Mouse (Mus musculus) urinary bladder, postnatal 14 days (tissue): ENCODE results near the gene Hist1h2bf.
"Not testable (repeated sequence)": the region's sequence is repeated elsewhere in the genome, so short reads cannot be mapped to it uniquely, and the experiment has no call there.

Source experiments
- DNase-seq: peaks from one replicate; pipeline ENCODE4 v3.0.0; 2021; ENCODE audit warnings: low spot score

Gene Hist1h2bf

DNA sequence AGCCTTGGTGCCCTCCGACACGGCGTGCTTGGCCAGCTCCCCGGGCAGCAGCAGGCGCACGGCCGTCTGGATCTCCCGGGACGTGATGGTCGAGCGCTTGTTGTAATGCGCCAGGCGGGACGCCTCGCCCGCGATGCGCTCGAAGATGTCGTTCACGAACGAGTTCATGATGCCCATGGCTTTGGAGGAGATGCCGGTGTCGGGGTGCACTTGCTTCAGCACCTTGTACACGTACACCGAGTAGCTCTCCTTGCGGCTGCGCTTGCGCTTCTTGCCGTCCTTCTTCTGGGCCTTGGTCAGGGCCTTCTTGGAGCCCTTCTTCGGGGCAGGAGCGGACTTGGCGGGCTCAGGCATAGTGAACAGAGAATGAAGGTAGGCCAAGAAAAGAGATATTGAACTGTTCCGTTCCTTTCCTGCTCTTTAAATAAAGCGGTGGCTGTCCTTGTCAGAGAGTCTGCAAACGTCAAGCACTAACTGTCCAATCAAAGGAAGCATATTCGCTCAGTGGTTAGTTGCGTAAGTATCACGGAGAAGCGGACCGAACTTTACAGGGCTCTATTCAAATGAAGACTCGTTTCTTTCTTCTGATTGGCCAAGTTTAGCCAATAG is 30.9 kb downstream of the Hist1h2bf start, which contains the start of gene Hist1h2bh:
Hist1h2bh (minus strand) TSS at position 394 of the 609 bp plus-strand sequence.
- DNase-seq = peak; percentile 59

DNA sequence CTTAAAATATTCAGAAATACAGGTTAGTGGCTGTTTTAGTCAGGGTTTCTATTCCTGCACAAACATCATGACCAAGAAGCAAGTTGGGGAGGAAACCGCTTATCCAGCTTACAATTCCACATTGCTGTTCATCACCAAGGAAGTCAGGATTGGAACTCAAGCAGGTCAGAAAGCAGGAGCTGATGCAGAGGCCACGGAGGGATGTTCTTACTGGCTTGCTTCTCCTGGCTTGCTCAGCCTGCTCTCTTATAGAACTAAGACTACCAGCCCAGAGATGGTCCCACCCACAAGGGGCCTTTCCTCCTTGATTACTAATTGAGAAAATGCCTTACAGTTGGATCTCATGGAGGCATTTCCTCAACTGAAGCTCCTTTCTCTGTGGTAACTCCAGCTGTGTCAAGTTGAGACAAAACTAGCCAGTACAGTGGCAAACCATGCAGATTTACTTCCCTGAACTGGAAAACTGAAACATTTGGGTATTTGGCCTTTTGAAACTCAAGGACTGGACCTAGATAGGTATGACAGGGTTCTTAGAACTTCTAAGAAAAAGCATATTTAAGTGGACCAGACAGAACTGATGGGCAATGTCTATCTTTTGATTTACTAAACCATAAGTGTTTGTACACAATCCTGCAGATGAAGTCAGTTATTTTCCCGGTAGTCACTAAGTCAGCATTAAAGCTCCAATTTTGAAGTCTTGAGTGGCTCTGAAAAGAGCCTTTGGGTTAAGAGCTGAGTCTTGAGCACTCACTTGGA is 31.6 kb downstream of the Hist1h2bf start:
- DNase-seq = not testable (repeated sequence)

DNA sequence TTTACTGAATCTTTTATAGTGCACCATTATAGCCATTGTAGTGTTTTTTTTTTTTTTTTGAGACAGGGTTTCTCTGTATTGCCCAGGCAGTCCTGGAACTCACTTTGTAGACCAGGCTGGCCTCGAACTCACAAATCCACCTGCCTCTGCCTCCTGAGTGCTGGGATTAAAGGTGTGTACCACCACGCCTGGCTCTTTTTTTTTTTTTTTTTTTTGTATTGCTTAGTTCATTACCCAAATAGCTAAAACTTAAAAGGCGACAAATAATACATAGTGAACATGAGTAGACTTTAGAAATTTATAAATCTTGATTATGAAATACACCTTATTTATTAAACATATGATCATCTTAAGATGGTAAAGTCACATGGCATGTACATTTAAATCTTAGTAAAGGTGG is 32.5 kb downstream of the Hist1h2bf start:
- DNase-seq = no peak

DNA sequence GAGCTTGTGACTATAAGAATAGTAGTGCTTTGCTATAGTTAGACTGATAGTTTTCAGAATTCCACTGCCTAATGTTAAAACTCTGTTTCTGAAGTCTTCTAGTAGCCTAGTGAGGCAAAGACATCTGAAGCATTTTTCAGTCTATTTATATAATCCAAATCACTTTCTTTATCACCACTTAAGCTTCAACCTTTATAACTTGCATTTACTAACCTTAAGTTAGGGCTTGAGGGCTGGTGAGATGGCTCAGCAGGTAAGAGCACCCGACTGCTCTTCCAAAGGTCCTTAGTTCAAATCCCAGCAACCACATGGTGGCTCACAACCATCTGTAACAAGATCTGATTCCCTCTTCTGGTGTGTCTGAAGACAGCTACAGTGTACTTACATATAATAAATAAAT is 34.2 kb downstream of the Hist1h2bf start:
- DNase-seq = not testable (repeated sequence)

DNA sequence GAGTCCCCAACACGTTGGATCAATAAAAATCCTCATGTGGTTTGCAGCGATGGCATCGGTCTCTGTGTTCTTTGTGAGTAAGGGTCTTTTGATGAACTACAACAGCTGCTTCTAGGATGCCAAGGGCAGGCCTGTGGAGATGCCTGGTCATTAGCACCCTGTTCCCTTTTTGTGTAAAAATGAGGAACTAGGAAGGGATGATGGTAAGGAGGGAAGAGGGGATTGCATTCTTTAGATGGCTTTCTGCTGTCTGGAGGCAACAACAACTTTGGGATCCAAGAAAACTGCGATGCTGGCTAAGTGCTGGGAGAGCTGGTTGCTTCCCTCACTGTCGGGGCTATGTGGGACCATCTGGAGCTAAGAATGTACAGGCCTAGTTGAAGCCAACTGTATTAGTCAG is 35.7 kb downstream of the Hist1h2bf start:
- DNase-seq = no peak

DNA sequence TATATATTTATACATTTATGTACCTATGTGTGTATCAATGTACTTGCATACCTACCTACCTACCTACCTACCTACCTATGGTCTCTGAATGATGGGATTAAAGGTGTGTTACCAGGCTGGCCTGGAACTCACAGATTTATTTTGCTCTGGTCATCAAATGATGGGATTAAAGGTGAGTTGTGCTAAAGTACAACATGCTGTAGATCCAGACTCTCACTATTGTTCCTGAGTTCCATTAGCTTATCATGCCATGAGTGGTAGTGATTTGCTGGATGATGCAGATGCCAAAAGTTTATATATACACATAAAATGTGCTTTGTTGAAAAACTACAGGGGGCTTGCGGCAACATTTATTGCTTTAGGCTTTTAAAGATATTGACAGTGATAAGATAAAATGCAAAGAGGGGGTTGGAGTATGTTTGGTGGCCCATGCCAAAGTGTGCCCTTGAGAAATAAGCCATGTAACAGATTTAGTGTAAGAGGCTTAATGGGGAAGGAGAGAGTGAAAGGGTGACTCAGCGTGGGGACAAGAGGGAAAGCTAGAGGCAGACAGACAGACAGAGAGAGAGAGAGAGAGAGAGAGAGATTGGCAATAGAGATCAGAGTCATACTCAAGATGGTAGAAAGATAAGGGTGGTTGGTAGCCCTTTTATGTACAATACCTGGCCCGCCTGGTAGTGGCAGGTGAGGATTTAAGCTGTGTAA is 36.8 kb downstream of the Hist1h2bf start:
- no peak for DNase-seq

DNA sequence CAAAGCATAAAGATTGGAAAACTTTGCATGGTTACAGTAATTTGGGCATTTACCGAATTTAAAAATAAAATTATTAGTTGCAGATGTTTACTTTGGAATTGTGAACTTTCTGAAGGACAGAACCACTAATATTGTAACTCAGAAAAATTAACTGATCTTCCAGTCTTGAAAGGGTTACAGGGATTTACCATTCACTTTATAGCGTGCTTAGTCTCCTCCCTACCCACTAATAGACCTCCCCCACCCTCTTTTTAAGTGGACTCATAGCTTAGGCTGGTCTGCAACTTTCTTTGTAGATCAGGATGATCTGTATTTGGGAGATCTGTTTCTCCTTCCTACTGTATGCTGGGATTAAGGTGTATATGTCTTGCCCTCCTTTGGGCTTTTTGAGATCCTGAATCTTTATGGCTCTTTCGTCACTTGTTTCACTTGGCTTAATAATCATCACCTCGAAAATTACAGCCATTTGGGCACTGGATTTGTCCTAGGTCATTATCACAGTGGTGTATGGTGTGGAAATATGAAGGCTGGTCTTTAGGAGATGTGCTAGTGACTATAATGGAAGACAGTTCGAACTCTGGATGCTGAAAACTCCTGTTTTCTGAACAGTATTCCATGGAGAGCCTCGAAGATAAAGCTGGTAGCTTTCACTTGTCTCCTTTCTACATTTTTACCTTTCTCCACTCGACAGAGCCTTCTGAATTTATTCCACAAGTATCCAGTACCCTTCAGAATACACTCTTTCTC is 37.7 kb downstream of the Hist1h2bf start:
- DNase-seq = no peak

DNA sequence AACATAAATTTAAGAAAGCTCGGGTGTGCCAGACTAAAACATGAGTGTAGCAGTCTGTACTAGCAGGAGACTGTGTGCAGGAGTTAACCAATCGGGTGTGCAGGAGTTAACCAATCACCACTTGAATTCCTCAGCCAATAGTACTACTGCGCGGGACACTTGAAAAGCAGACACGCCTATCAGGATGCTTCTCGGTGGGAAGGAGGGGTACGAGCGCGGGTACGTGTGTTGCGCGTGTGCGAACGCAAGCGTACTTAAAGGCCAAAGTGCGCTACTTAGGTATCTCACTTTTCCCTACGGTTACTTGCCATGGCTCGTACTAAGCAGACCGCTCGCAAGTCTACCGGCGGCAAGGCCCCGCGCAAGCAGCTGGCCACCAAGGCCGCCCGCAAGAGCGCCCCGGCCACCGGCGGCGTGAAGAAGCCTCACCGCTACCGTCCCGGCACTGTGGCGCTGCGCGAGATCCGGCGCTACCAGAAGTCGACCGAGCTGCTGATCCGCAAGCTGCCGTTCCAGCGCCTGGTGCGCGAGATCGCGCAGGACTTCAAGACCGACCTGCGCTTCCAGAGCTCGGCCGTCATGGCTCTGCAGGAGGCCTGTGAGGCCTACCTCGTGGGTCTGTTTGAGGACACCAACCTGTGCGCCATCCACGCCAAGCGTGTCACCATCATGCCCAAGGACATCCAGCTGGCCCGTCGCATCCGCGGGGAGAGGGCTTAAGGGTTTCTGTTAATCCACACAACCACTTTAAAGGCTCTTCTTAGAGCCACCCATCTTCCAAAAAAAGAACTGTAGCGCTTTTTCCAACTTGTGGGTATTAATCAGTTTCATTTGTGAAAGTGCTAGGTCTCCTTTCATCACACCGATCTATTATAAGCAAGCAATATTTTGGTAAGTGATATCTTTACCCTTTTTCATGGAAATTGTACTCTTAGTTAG is 38.6 kb downstream of the Hist1h2bf start, which contains the start of gene Hist1h3g:
Hist1h3g (plus strand) TSS at position 286 of the 939 bp plus-strand sequence.
- peak; percentile 87 for DNase-seq

DNA sequence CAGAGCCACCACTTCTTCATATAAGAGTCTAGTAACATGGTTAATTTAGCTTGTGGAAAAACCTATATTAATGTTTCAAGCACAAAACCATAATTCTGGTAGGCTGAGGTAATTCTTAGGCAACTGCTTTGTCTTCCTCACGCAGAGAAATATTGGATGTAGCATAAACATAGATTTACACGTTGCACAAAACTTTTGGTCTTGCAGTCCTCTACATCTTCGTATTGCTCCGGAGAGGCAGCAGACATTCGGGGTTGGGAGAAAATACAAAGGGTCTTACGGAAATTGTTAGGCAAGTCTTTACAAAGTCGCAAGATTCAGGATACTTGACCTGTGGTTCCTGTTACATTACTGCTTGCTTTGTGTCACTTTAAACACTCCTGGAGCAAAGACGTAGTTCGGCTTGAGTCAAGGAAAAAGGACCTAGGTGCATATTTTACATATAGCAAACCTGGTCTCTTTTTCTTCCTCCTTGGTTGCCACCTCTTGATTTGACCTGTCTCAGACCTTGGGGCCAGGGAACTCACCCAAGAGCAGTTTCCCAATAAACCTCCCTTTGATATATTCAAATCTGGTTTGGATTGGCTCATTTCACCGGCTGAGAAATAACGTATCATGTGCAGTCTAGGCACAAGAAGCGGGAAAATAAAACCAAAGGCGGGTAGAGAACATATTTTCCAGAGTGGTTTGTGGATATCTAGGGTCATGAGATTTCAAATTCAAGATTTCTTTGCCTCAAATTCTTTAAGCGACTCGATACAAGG is 39.4 kb downstream of the Hist1h2bf start:
- DNase-seq = no peak

DNA sequence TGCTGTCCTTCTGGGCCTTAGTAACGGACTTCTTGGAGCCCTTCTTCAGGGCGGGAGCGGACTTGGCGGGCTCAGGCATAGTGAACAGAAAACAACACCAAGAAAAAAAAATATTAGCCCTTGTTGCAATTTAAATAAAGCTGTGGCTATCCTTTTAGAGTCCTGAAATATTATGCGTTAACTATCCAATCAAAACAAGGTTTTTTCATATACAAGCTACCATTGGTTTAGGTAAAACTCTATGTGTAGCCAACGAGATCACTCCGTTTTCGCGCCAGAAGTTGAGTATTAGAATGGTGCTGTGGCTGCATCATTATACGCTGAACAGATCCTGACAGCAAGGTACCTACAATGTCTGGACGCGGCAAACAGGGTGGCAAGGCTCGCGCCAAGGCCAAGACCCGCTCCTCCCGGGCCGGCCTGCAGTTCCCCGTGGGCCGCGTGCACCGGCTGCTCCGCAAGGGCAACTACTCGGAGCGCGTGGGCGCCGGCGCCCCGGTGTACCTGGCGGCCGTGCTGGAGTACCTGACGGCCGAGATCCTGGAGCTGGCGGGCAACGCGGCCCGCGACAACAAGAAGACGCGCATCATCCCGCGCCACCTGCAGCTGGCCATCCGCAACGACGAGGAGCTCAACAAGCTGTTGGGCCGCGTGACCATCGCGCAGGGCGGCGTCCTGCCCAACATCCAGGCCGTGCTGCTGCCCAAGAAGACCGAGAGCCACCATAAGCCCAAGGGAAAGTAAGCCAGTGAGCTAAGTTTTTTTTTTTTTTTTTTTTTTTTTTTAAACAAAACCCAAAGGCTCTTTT is 40.2 kb downstream of the Hist1h2bf start, which contains the start of gene Hist1h2af:
Hist1h2af (plus strand) TSS at position 347 of the 808 bp plus-strand sequence.
- DNase-seq = peak; percentile 74

DNA sequence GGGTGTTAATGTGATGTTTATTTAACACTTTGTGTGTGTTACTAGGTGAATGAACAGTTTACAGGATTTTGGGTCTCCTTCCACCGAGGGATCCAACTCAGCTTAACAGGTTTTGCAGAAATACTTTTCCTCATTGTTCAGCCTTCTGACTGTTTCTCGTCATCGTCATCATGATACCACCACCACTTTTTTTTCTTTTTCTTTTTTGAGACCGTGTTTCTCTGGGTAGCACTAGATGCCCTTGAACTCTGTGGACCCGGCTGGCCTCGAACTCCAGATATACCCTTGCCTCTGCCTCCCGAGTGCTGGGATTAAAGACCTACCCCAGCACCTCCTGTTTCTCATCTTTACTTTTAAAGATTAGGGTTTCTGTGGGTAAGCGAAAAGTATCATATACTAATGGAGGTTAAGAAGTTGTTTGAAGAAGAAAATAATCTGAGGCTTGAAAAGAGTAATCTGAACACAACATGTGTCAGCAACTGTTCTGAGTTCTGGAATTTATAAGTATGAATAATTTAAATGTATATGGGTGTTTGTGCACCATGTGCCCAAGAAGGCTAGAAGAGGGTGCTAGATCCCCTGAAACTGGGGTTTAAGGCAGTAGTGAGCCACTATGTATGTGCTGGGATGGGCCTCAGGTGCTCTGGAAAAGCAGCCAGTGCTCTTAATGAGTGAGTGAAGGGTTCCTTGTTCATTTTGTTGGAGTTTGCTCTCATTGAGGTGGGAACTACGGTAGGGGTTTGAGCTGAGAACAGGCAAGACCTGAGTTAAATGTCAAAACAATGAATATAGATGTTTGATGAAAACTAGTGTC is 41.5 kb downstream of the Hist1h2bf start:
- DNase-seq = no peak

DNA sequence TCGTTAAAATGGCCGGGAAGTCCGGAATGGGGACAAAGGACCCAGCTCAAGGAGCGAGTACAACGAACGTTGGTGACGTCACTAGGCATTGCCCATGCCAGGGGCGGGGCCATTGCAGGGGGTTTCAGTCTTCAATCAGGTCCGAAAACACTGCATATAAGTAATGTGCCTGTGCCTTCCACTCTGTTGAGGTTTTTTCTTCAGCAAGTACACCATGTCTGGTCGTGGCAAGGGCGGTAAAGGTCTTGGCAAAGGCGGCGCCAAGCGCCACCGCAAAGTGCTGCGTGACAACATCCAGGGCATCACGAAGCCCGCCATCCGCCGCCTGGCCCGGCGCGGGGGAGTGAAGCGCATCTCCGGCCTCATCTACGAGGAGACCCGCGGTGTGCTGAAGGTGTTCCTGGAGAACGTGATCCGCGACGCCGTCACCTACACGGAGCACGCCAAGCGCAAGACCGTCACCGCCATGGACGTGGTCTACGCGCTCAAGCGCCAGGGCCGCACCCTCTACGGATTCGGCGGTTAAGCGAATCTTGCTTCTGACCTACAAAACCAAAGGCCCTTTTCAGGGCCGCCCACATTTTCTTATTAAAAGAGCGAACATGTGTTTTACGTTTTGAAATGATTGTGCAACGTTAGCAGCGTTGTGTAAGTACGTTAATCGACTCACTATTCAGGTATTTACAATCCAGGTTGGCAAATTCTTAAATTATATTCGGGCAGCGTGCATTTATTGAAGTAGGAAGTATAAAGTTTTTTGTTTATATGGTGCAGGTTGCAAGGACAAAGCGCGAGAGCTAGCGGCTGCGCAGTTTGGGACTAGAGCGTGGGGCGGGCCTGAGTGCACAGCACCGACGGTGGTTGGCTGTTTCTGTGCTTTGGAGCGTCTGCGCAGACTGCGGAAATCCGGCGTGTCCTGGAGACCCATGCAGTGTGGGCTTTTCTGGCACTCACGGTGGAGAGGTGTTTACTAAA is 42.8 kb downstream of the Hist1h2bf start, which contains the start of gene Hist1h4h:
Hist1h4h (plus strand) TSS at position 150 of the 975 bp plus-strand sequence.
- peak; percentile 96 for DNase-seq

DNA sequence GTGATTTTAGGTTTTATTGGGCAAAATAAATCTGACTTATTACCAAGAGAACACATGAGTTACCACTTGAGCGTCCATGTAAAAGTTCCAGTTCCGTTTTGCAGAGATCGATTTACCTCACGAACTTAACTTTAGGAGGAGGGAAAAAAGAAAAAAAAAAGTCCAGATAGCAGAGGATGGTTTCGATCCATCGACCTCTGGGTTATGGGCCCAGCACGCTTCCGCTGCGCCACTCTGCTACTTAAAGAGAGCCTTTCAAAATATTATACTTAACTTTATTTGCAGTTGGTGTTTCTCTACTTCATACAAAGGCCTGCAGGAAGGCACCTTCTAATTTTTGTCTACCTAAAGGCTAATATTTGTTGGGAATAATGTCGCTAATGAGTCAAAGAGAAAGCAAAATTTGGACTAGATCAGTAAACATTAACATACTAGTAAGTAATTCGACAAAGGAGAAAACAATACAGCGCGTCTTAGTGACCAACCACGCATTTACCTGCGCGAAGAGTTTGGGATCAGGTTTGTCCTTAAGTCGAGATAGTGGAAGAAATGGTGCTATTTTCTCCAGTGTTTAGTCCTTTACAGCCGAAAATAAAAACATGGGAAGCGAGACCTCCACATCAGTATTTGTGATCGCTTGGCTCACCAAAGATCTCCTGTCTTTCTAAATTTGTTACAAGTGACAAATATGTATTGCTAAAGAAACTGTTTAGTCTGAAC is 43.7 kb downstream of the Hist1h2bf start:
- peak; percentile 56 for DNase-seq

DNA sequence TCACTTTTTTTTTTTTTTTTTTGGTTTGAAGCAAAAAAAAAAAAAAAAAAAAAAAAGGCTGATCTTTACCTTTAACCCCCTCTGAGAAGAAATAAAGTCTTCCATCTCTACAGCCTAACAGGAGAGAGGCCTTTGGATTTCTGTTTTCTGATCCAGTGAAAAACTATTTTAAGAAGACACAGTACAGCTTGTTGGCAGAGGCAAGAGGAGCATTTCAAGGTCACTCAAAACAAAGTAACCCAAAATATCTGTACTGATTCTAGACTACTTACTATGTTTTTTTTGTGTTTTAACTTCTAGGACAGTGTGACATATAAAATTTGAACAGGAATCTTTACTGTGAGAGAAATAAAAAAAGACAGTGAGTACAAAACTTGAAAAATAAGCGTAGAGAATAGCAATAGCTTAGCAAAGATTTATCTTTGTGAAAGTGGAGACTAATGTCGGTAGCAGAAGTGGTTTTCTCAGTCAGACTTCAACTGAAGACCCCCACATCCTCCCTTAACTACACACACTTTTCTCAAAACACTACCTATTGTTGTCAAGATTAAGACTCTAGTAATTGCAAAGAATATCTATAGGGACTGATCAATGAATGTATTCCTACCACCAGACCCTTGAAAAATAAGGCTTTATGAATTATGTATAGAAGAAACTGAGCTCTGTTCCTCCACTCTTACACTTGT is 44.4 kb downstream of the Hist1h2bf start:
- no peak for DNase-seq

DNA sequence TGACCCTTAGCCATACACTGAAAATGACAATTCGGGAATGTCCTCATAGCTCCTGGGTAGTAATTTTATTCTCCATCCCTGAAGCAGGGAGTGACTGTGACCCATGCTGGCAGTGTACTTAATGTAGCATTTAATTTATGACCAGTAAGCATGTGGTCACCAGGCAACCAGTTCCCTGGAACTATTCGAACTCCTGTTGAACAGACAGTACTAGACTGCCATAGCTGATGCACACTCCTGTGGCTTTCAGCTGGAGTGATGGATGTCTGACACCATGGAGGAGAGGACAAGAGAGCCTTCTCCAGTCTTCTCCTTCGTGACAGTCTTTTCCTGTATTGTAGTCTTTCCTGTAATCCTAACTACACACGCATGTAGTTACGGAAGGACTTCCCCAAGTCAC is 45.0 kb downstream of the Hist1h2bf start:
- DNase-seq = no peak

DNA sequence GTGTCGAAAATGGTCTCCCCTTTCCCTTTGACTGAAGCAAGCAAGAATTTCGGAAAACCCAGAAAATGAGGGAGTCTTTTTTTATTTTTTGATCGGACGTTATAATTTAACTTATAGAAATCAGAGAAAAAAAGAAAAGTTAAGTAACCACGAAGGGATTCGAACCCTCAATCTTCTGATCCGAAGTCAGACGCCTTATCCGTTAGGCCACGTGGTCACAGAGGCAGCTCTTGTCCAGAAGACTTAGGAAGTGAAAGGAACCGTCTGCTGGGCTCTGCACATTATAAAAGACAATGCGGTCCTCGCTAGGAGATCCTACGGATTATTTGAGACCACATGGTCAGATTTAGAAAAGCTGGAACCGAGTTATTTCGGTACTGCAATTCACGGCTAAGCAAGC is 47.7 kb downstream of the Hist1h2bf start:
- peak; percentile 92 for DNase-seq
